Mouse (Mus musculus) heart, postnatal 0 days (tissue): Measurements from ENCODE around the gene Ranbp9. TPM values are rescaled to one million over a fixed set of nuclear protein-coding genes. Genes with fewer than 3 reads are reported as not detected.
"Not testable (repeated sequence)": the region's sequence is repeated elsewhere in the genome, so short reads cannot be mapped to it uniquely, and the experiment has no call there.

Experiments used
- ATAC-seq: fragments of 200-750 bp; cut with Nextera tagmentation; 2 replicates; pipeline ENCODE4 v1.8.0; 2017; ENCODE audit warnings: low read depth, moderate number of reproducible peaks, moderate library complexity; ENCODE audit not compliant: insufficient read depth
- DNase-seq: peaks from one replicate; pipeline ENCODE4 v3.0.0-alpha.2; 2016; ENCODE audit warnings: low spot score
- H3K27ac ChIP-seq: fragments of 300-500 bp; sonication (generic); 2 replicates; pipeline ENCODE4 v1.5.1; 2014; ENCODE audit warnings: low read depth, mild to moderate bottlenecking
- H3K27me3 ChIP-seq: fragments of 300-500 bp; sonication (generic); 2 replicates; pipeline ENCODE4 v1.6.1; 2014; ENCODE audit warnings: low read length, mixed read lengths; ENCODE audit not compliant: control insufficient read depth, insufficient read depth
- H3K36me3 ChIP-seq: fragments of 300-500 bp; sonication (generic); replicated peaks from 2 replicates; pipeline ENCODE4 v1.6.1; 2014; ENCODE audit warnings: low read length, mixed read lengths; ENCODE audit not compliant: control insufficient read depth, insufficient read depth
- H3K4me1 ChIP-seq: fragments of 300-500 bp; sonication (generic); 2 replicates; pipeline ENCODE4 v1.6.1; 2014; ENCODE audit warnings: antibody characterized with exemption; ENCODE audit not compliant: control insufficient read depth, insufficient read depth
- H3K4me2 ChIP-seq: fragments of 300-500 bp; sonication (generic); 2 replicates; pipeline ENCODE4 v1.6.1; 2014; ENCODE audit warnings: low read depth, mild to moderate bottlenecking, low read length, moderate library complexity
- H3K4me3 ChIP-seq: fragments of 300-500 bp; sonication (generic); 2 replicates; pipeline ENCODE4 v1.5.1; 2014; ENCODE audit warnings: low read depth, low read length
- H3K9ac ChIP-seq: fragments of 300-500 bp; sonication (generic); replicated peaks from 2 replicates; pipeline ENCODE4 v1.6.1; 2014; ENCODE audit warnings: low read depth, low read length, mixed read lengths
- H3K9me3 ChIP-seq: fragments of 300-500 bp; sonication (generic); replicated peaks from 2 replicates; pipeline ENCODE4 v1.6.1; 2016; ENCODE audit warnings: low read length; ENCODE audit not compliant: control insufficient read depth
- CTCF ChIP-seq: IDR thresholded peaks from 2 replicates; pipeline ENCODE4 v1.5.1; 2016; ENCODE audit warnings: antibody characterized with exemption, control low read depth, low read depth
- EP300 ChIP-seq: IDR thresholded peaks from 2 replicates; pipeline ENCODE4 v1.6.1; 2016; ENCODE audit warnings: antibody characterized with exemption, low read depth
- WGBS: fragments of 180-500 bp; shearing (Covaris S2); extraction: QIAGEN DNeasy Blood & Tissue Kit; methylation state at CpG from one replicate; pipeline ENCODE4 v1.1.7; 2014; 5-methylcytosine and 5-hydroxymethylcytosine counted together
- polyA plus RNA-seq: library from polyadenylated mRNA; unstranded; fragments of >200 nt; fragmentation: Nextera tagmentation; extraction: Ambion mirVana; gene quantifications from 2 replicates; pipeline ENCODE4 v1.2.1, GENCODE M21; 2015
- total RNA-seq: library from RNA; depleted of rRNA; stranded (reverse); fragments of >200 nt; gene quantifications from 2 replicates; pipeline ENCODE4 v1.2.3, GENCODE M21; 2014; ENCODE audit warnings: low replicate concordance

Ranbp9 gene
- total and polyA plus RNA-seq, 2 experiments from 2014 or later = 6.7 to 42.5 TPM

DNA sequence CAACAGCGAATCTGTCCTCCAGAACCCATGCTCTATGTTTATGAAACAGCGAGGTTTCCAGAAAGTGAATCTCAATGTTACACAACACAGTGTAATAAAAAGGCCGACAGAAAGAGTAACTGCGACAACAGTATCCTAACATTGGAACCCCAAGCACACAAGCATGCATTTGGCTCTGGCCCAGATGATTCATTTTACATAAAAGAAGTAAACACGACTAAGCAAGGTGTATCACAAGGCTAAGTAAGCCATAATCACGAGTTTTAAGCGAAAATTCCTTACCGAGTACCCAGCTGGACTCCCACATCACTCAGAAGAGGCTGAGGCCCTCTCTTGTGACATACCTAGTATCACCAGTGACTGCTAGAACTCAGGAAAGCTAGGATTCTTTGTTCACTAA, 2.5 kb downstream of the Ranbp9 start:
- WGBS = 15% methylated on average over 8 of the region's 8 CpGs
- TF ChIP-seq EP300 (no peak), CTCF (no peak)

DNA sequence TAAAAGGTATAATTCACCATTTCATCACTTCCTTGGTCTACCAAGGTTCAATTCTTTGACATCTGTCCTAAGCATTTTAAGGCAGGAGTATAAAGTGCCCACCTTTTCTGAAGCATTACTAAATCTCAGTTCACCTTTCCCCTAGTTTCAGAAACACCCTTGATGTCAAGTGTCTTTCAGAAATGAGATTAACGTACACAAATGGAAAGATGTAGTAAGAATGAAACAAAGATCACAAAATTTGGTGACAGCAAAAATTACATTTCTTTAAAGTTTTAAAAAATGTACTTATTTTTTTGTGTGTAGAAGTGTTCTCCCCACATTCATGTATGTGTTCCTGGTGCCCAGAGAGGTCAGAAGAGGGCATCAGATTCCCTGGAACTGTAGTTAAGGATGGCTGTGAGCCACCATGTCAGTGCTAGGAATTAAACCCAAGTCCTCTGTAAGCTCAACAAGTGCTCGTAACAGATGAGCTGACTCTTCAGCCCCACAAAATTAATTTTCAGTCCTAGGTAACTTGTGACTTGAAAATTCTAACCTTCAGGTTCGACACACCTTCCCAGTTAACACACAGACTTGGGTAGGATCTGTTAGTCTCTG, 3.9 kb downstream of the Ranbp9 start:
- ATAC-seq (no peak), DNase-seq (no peak)
- 87% methylated on average over 3 of the region's 3 CpGs for WGBS
- Histone ChIP-seq H3K36me3 (no peaks in the 10 kb centered on the region), H3K9ac (no peak overlapping the region), H3K9me3 (no peaks in the 10 kb centered on the region), H3K27me3 (no peaks in the 10 kb centered on the region), H3K4me3 (no peak overlapping the region), H3K4me1 (peaks cover 49% of the 10 kb centered on the region), H3K27ac (no peak overlapping the region), H3K4me2 (no peak overlapping the region)
- no peak for TF ChIP-seq CTCF
- no peak for TF ChIP-seq EP300

More for the DNA sequence above, 2.5 kb downstream of the Ranbp9 start:
- ATAC-seq (no peak), DNase-seq (peak; percentile 20)
- Histone ChIP-seq H3K9me3 (no peaks in the 10 kb centered on the region), H3K4me2 (peak overlapping the region; percentile 83), H3K9ac (peak overlapping the region; percentile 62), H3K36me3 (no peaks in the 10 kb centered on the region), H3K4me1 (peaks cover 37% of the 10 kb centered on the region), H3K4me3 (peak overlapping the region; percentile 96), H3K27ac (peak overlapping the region; percentile 39), H3K27me3 (no peaks in the 10 kb centered on the region)

DNA sequence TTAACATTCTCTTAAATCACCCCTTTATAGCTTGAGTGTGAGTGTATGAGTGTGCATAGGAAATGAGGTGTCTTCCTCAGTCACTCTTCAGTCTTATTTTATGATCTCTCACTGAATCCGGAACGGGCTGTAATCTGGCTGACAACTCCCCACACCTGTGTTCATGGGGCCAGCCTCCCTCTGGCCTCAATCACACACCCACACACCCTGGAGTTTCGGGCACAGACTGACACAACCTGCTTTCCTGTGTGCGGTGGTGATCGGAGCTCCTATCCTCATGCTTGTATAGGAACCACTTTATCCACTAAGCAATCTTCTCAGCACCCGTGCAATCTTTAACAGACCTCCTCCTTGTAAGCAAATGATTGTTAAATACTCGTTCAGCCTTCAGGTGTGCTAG, 4.9 kb downstream of the Ranbp9 start:
- Histone ChIP-seq H3K27ac (no peak overlapping the region), H3K4me1 (peaks cover 50% of the 10 kb centered on the region), H3K36me3 (no peaks in the 10 kb centered on the region), H3K27me3 (no peaks in the 10 kb centered on the region), H3K9ac (no peak overlapping the region), H3K4me2 (no peak overlapping the region), H3K9me3 (no peaks in the 10 kb centered on the region), H3K4me3 (no peak overlapping the region)
- DNase-seq (no peak), ATAC-seq (no peak)
- 80% methylated on average over 7 of the region's 7 CpGs for WGBS
- TF ChIP-seq EP300 (no peak), CTCF (no peak)

DNA sequence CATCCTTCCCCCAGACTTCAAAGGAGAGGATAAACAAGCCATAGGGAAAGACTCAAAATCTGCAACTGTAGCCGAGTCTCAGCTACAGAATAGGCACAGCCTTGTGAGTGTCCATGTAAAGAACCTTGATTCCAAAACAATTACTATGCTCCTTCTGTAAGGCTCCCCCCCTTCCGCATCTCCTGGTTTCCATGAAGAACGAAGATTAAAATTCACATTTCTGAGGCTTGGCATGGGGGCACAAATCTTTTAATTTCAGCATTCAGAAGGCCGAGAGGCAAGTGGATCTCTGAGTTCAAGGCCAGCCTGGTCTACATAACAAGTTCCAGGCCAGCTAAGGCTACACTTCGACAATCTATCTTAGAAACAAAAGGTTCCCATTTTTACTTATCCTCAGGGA, 6.4 kb downstream of the Ranbp9 start:
- no peak for ATAC-seq
- DNase-seq = no peak
- Histone ChIP-seq H3K4me1 (peaks cover 55% of the 10 kb centered on the region), H3K27ac (no peak overlapping the region), H3K27me3 (no peaks in the 10 kb centered on the region), H3K36me3 (no peaks in the 10 kb centered on the region), H3K9ac (no peak overlapping the region), H3K9me3 (no peaks in the 10 kb centered on the region), H3K4me3 (no peak overlapping the region), H3K4me2 (no peak overlapping the region)
- TF ChIP-seq CTCF (no peak), EP300 (no peak)
- 84% methylated on average over 5 of the region's 5 CpGs for WGBS

DNA sequence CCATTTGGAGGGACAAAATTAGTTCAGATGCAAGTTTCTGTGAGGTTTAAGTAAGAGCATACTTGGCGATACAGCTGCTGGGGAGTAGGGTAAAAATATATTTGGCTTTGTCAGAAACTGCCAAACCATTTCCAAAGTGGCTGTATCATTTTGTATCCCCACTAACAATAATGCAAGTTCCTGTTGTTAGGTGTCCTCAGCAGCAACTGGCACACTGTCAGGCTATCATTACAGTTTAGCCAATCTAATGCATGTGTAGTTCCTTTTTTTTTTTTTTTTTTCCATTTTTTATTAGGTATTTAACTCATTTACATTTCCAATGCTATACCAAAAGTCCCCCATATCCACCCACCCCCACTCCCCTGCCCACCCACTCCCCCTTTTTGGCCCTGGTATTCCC, 9.2 kb downstream of the Ranbp9 start:
- H3K9me3 ChIP-seq, H3K4me2 ChIP-seq, H3K27me3 ChIP-seq, H3K27ac ChIP-seq, H3K4me3 ChIP-seq, H3K36me3 ChIP-seq, ATAC-seq, H3K9ac ChIP-seq, DNase-seq: not testable (repeated sequence)
- peaks cover 42% of the 10 kb centered on the region for H3K4me1 ChIP-seq
- 81% methylated on average over 1 of the region's 1 CpGs for WGBS

DNA sequence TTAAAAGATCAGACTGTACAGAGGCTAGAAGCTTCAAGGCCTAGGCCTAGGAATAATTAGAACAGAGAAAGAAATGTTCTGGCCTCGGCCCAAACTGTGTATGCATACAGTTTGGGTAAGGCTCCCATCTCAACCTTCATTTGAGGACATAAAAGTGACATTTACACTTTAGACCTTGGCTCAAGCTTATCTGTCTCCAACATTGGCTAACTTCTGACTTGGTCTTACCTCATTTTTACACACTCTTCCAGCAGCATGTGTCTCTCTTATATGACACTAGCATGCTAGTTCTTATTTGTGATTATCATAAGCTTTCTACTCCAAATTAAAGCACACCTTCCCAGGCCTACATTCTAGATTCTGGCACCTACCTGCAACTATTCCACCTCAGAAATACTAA, 11.5 kb downstream of the Ranbp9 start:
- 0 out of 2 replicates have a peak, but pooled peaks cover 5% of the 10 kb centered on the region for H3K36me3 ChIP-seq
- H3K27me3 ChIP-seq = no peaks in the 10 kb centered on the region
- H3K4me1 ChIP-seq = peaks cover 34% of the 10 kb centered on the region
- no peak overlapping the region for H3K27ac ChIP-seq
- no peak overlapping the region for H3K4me2 ChIP-seq
- H3K9me3 ChIP-seq = no peaks in the 10 kb centered on the region
- no peak overlapping the region for H3K9ac ChIP-seq
- TF ChIP-seq EP300 (no peak), CTCF (no peak)
- no peak for ATAC-seq
- no peak overlapping the region for H3K4me3 ChIP-seq
- no peak for DNase-seq
- 90% methylated on average over 1 of the region's 1 CpGs for WGBS
